Mouse (Mus musculus): Measurements from ENCODE around the gene Ccdc181. TPM values are rescaled to one million over a fixed set of nuclear protein-coding genes. Genes with fewer than 3 reads are reported as not detected.

Gene Ccdc181
- polyA plus RNA-seq, 1 experiment from 2014 or later: 26.3 TPM

DNA sequence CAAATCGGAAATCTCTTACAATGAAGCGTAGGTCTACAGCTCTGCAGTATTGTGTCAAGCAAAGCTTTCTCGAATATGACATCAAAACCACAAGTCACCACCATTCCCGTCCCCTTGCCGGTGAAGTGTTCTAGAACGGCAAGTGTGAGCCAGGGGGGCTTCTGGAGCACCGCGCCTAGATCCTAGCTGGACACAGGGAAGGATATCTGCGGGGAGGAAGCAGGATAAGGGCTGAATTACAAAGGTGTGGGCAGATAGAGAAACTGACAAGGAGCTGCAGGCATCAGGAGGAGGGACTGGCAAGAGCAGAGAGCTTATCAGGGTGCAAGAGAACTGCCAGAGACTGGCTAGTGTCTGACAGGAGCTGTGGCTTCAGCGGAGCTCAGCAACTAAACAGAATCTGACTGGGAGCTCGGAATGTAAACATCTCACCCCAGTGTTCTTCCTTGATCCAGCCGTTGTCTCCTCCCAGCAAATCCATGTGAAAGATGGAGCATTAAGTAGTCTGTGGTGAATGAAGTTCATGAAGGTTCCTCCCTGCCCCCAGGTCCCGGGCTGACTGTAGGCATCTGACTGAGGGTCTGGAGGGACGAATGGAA lies 44.3 kb downstream of the Ccdc181 start:
- peaks cover 5% of the 10 kb centered on the region; the same call in 1 of the 2 replicates for H3K4me1 ChIP-seq
- H3K27me3 ChIP-seq (replicated peaks): no peaks in the 10 kb centered on the region
- WGBS: 81% methylated on average over 14 of the region's 14 CpGs
- H3K4me2 ChIP-seq: no peak overlapping the region
- ATAC-seq (ENCODE audit: low FRiP score): no peak
- no peak overlapping the region for H3K4me3 ChIP-seq (replicated peaks)
- H3K27ac ChIP-seq (replicated peaks): no peak overlapping the region
- H3K9ac ChIP-seq (replicated peaks): no peak overlapping the region
- H3K9me3 ChIP-seq (replicated peaks): no peaks in the 10 kb centered on the region
- H3K36me3 ChIP-seq: no peaks in the 10 kb centered on the region; the same call in 1 of the 2 replicates

DNA sequence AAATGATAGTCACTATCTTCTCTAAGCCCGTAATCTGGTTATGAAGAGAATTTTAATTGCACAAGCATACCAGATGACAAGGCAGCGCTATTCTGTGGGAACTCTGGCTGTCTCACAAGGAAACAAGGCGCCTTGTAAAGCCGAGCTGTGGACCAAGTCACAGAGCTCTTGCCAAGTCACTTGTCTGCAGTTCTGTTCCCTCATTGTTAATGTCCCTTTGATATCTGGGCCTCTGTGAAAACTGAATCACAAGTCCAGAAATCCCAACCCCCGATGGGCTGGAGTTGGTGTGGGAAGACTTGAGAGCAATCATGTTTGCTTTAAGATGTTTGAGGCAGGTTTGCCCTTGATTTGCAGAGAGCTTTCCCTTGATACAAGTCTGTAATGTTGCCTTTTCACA lies 45.3 kb downstream of the Ccdc181 start:
- no peak; the same call in 1 of the 2 replicates for ATAC-seq (ENCODE audit: low FRiP score)
- Histone ChIP-seq H3K4me3 (replicated peaks) (no peak overlapping the region), H3K36me3 (no peaks in the 10 kb centered on the region), H3K4me2 (no peak overlapping the region), H3K27me3 (replicated peaks) (no peaks in the 10 kb centered on the region), H3K4me1 (peaks cover 5% of the 10 kb centered on the region; the same call in 1 of the 2 replicates), H3K9ac (replicated peaks) (no peak overlapping the region), H3K9me3 (replicated peaks) (no peaks in the 10 kb centered on the region), H3K27ac (replicated peaks) (peak overlapping the region; percentile 30; the same call in 1 of the 2 replicates)
- WGBS: 67% methylated on average over 5 of the region's 5 CpGs

DNA sequence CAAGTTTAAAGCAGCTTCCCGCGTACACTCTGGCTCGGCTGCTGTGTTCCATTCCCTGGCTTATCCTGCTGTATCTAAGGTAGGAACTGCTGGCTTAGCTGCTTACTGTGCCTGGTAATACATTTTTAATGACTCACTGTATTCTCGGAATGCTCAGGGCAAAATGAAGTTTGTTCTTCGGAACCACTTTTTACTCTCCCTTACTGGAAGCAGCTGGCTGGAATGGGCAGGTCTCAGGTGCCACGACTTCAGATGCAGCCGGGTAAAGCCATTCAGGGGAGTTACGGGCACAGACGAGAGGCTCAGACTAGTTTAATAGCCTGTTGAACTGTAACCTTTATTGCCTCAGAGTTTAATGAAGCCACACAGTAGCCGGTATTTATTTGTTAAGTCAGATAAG lies 46.0 kb downstream of the Ccdc181 start:
- no peak for ATAC-seq (ENCODE audit: low FRiP score)
- H3K4me1 ChIP-seq: peaks cover 5% of the 10 kb centered on the region; the same call in 1 of the 2 replicates
- H3K4me3 ChIP-seq (replicated peaks): no peak overlapping the region
- H3K4me2 ChIP-seq: no peak overlapping the region
- no peak overlapping the region for H3K9ac ChIP-seq (replicated peaks)
- H3K9me3 ChIP-seq (replicated peaks): no peaks in the 10 kb centered on the region
- WGBS: 46% methylated on average over 10 of the region's 10 CpGs
- peak overlapping the region; percentile 30; the same call in 1 of the 2 replicates for H3K27ac ChIP-seq (replicated peaks)
- no peaks in the 10 kb centered on the region for H3K36me3 ChIP-seq
- H3K27me3 ChIP-seq (replicated peaks): no peaks in the 10 kb centered on the region

DNA sequence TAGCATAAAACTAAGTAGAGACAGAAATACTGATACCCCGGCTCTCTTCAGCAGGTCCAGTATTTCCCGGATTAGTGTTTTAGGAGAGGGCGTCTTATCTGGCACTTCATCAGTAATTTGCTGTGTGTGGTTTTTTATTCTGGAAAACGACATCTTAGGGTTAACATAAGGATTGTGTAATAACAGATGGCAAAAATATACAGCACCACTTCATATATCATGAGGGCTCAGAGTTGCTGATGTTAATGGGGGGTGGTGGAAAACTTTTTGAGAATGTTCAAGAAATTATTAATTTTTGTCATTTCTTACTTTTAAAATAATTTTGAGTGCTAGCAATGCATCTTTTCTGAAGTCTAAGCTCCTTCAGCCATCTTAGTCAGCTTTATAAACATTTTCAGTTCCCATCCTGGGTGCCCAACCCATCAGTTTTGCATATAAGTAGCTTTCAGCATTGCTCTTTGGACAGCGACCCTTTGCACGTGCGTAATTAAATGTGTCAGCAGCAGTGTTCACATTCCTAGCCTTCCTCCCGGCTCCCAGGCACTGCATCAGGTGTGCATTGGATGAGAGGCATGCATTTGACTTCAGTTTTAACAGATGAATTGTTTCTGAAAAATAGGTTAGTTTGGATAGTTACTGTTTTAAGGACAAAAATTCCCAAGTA lies 47.7 kb downstream of the Ccdc181 start:
- Histone ChIP-seq H3K27ac (replicated peaks) (no peak overlapping the region), H3K4me1 (peaks cover 7% of the 10 kb centered on the region), H3K4me2 (no peak overlapping the region), H3K9me3 (replicated peaks) (no peaks in the 10 kb centered on the region), H3K4me3 (replicated peaks) (no peak overlapping the region), H3K27me3 (replicated peaks) (no peaks in the 10 kb centered on the region), H3K9ac (replicated peaks) (no peak overlapping the region), H3K36me3 (0 out of 2 replicates have a peak, but pooled peaks cover under 1% of the 10 kb centered on the region)
- 83% methylated on average over 8 of the region's 8 CpGs for WGBS
- no peak for ATAC-seq (ENCODE audit: low FRiP score)

DNA sequence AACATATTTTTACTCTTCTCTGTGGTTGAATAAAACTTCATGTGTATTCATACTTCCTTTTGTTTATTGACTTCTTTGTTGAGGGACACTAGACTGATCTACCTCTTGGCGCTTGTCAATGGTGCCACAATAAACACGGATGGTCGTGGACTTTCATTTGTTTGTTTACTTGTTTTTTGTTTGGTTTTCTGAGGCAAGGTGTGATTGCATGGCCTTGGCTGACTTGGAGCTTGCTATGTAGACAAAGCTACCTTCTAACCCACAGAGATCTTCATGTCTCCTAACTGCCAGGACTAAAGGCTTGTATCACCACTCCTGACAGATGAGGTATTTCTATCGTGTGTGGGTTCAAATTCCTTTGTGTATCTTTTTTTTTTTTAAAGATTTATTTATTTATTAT lies 48.8 kb downstream of the Ccdc181 start:
- Histone ChIP-seq H3K4me3 (replicated peaks) (no peak overlapping the region), H3K36me3 (0 out of 2 replicates have a peak, but pooled peaks cover 3% of the 10 kb centered on the region), H3K27me3 (replicated peaks) (no peaks in the 10 kb centered on the region), H3K9me3 (replicated peaks) (no peaks in the 10 kb centered on the region), H3K4me2 (no peak overlapping the region), H3K4me1 (peaks cover 7% of the 10 kb centered on the region), H3K9ac (replicated peaks) (no peak overlapping the region), H3K27ac (replicated peaks) (no peak overlapping the region)
- ATAC-seq (ENCODE audit: low FRiP score): no peak
- 96% methylated on average over 4 of the region's 4 CpGs for WGBS

DNA sequence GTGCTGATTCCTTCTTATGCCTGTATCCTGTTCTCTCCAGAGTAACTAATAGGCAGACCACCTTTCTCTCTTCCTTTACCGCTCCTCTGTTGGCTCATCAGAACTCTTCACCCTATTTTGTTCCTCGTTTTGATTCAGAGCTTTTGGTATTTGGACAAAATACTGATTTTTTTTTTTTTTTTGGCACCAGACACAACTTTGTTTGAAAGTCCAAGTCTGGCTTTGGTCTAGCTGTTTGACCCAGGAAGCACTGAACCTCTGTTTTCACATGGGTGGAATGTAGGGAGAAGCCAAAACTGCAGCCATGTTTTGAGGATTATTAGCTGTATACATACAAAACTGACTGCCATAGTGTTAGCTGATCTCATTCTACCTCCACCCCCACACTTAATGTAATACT lies 49.5 kb downstream of the Ccdc181 start:
- H3K9me3 ChIP-seq (replicated peaks): no peaks in the 10 kb centered on the region
- WGBS: 88% methylated on average over 2 of the region's 2 CpGs

DNA sequence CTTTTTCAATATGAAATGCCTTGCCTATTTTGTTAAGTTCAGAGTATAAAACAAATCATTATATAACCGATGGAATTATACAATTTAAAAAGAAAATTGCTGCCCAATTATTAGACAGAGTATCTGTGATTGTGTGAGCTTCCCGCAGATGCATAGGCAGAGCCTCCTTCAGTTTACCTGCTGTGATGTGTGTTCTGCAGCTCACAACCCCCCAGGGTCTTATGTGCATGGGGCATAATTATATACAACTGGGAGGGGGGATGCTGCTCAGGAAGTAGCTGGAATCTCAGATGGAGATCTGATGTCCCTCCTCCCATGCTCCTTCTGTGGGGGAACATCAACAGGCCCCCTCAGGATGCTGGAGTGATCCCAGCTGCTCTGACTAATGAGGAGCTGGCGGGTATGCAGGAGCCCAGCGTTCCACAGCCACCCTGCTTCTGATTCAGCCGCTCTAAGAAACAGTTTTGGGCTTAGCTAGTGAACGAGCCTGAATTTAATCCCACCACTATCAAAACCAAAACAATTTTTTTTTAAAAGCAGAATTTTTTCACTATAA lies 51.3 kb downstream of the Ccdc181 start:
- no peak overlapping the region for H3K9ac ChIP-seq (replicated peaks)
- 49% methylated on average over 6 of the region's 6 CpGs for WGBS

More for the DNA sequence above, 49.5 kb downstream of the Ccdc181 start:
- H3K4me2 ChIP-seq: no peak overlapping the region
- no peak overlapping the region for H3K4me3 ChIP-seq (replicated peaks)
- no peak for ATAC-seq (ENCODE audit: low FRiP score)
- 0 out of 2 replicates have a peak, but pooled peaks cover 3% of the 10 kb centered on the region for H3K36me3 ChIP-seq
- H3K27ac ChIP-seq (replicated peaks): no peak overlapping the region
- no peaks in the 10 kb centered on the region for H3K27me3 ChIP-seq (replicated peaks)
- peaks cover 7% of the 10 kb centered on the region for H3K4me1 ChIP-seq
- H3K9ac ChIP-seq (replicated peaks): no peak overlapping the region

DNA sequence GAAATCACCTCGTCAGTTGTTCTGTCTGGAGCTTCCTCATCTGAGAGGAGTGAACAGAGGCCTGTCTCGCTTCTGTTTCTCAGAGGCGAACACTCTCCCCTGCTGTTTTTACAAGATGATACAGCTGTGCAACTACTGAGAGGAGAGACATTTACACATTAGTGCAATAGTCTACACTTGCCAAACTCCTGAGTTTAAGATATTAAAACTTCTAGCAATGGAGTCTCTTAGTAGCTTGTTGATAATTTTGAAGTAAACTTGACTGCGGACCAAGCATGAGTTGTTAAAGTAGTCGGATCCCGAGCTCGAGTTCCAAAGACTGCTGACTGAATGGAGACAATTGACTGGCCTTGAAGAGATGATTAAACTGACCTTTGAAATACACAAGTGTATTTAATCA lies 52.4 kb downstream of the Ccdc181 start:
- no peak for ATAC-seq (ENCODE audit: low FRiP score)
- Histone ChIP-seq H3K9ac (replicated peaks) (no peak overlapping the region), H3K27me3 (replicated peaks) (no peaks in the 10 kb centered on the region), H3K27ac (replicated peaks) (no peak overlapping the region), H3K4me3 (replicated peaks) (no peak overlapping the region), H3K9me3 (replicated peaks) (no peaks in the 10 kb centered on the region), H3K4me2 (no peak overlapping the region), H3K4me1 (peaks cover 4% of the 10 kb centered on the region), H3K36me3 (0 out of 2 replicates have a peak, but pooled peaks cover 3% of the 10 kb centered on the region)
- WGBS: 60% methylated on average over 7 of the region's 7 CpGs

More for the DNA sequence above, 51.3 kb downstream of the Ccdc181 start:
- Histone ChIP-seq H3K27me3 (replicated peaks) (no peaks in the 10 kb centered on the region), H3K4me2 (no peak overlapping the region), H3K27ac (replicated peaks) (no peak overlapping the region), H3K36me3 (0 out of 2 replicates have a peak, but pooled peaks cover 3% of the 10 kb centered on the region), H3K4me1 (peaks cover 4% of the 10 kb centered on the region), H3K9me3 (replicated peaks) (no peaks in the 10 kb centered on the region), H3K4me3 (replicated peaks) (no peak overlapping the region)
- no peak for ATAC-seq (ENCODE audit: low FRiP score)

DNA sequence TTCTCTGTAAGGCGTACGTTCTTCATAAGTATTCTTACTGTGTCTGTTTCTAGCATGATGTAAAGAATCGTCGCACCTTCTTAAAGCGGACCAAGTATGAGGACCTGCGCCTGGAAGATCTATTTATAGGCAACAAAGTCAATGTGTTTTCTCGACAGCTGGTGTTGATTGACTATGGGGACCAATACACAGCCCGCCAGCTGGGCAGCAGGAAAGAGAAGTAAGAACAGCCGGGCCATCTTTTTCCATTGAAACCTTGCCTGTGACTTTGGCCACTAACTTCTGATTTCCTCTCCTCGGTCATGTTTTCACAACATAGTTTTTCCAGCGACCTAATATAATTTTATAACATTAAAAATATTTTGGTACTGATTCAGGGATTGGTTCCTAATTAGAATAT lies 57.2 kb downstream of the Ccdc181 start:
- ATAC-seq (ENCODE audit: low FRiP score): no peak
- no peak overlapping the region for H3K4me3 ChIP-seq (replicated peaks)
- no peak overlapping the region for H3K27ac ChIP-seq (replicated peaks)
- H3K4me1 ChIP-seq: no peaks in the 10 kb centered on the region
- peaks cover 16% of the 10 kb centered on the region; the same call in 1 of the 2 replicates for H3K36me3 ChIP-seq
- no peaks in the 10 kb centered on the region for H3K27me3 ChIP-seq (replicated peaks)
- no peak overlapping the region for H3K9ac ChIP-seq (replicated peaks)
- 88% methylated on average over 11 of the region's 11 CpGs for WGBS
- no peak overlapping the region for H3K4me2 ChIP-seq
- no peaks in the 10 kb centered on the region for H3K9me3 ChIP-seq (replicated peaks)

DNA sequence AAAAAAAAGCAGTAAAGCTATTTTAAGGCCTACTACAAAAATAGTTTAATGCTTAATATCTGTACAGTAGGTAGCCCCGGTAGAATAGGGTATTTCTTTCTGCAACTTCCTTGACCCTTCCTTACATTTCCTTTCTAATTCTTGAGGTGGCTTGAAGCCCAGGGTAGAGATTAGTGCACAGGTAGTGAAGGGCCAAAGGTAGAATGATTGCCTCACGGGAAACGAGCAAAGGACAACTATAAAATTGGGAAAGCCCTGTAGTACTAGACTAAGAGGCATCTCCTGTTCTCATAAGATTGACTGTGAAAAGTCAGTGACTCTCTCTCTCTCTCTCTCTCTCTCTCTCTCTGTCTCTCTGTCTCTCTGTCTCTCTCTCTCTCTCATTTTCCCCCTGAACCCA lies 60.0 kb downstream of the Ccdc181 start:
- Histone ChIP-seq H3K9me3 (replicated peaks) (no peaks in the 10 kb centered on the region), H3K9ac (replicated peaks) (no peak overlapping the region), H3K4me3 (replicated peaks) (no peak overlapping the region), H3K27ac (replicated peaks) (no peak overlapping the region), H3K27me3 (replicated peaks) (no peaks in the 10 kb centered on the region), H3K4me1 (no peaks in the 10 kb centered on the region), H3K36me3 (peaks cover 13% of the 10 kb centered on the region; the same call in 1 of the 2 replicates), H3K4me2 (no peak overlapping the region)
- 97% methylated on average over 3 of the region's 3 CpGs for WGBS
- no peak for ATAC-seq (ENCODE audit: low FRiP score)

DNA sequence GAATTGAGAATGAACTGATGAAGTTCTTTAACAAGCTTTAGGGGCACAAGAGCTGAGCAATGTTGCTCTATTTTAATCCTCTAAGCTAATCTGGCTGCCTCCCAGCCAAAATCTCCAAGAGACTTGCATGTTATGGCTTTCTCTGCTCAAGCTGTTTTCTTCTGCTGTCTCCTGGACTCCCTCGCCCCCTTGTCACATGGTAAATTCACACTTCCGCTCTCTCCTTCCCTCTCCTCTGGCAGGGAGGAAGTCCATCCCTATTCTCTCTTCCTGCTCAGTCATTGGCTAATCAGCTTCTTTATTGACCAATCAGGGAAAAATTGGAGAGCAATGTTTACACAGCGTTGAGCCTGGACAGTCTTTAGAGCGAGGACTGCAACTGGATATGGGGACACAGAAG lies 60.5 kb downstream of the Ccdc181 start:
- Histone ChIP-seq H3K36me3 (peaks cover 13% of the 10 kb centered on the region; the same call in 1 of the 2 replicates), H3K27ac (replicated peaks) (no peak overlapping the region), H3K4me3 (replicated peaks) (no peak overlapping the region), H3K4me2 (no peak overlapping the region), H3K9me3 (replicated peaks) (no peaks in the 10 kb centered on the region), H3K27me3 (replicated peaks) (no peaks in the 10 kb centered on the region), H3K4me1 (no peaks in the 10 kb centered on the region), H3K9ac (replicated peaks) (no peak overlapping the region)
- WGBS: 93% methylated on average over 4 of the region's 4 CpGs
- no peak for ATAC-seq (ENCODE audit: low FRiP score)
